Mouse (Mus musculus) liver, embryonic 14.5 days (tissue): ENCODE measurements around the gene Chmp3. TPM values are rescaled to one million over a fixed set of nuclear protein-coding genes. Genes with fewer than 3 reads are reported as not detected.

Source experiments
- ATAC-seq: fragments of 200-750 bp; cut with Nextera tagmentation; 2 replicates; pipeline ENCODE4 v1.8.0; 2017; ENCODE audit warnings: moderate number of reproducible peaks, mild to moderate bottlenecking, moderate library complexity; ENCODE audit not compliant: insufficient read depth
- DNase-seq, 3 experiments: peaks; one replicate each; pipeline ENCODE4 v3.0.0-alpha.2; 2012 to 2013; ENCODE audit warnings: low read depth in 3 of 3, low spot score in 3 of 3
- H3K27ac ChIP-seq: fragments of 300-500 bp; sonication (generic); 2 replicates; pipeline ENCODE4 v1.5.1; 2014; ENCODE audit warnings: moderate library complexity, mild to moderate bottlenecking, control low read depth, inconsistent platforms
- H3K27me3 ChIP-seq: fragments of 300-500 bp; sonication (generic); 2 replicates; pipeline ENCODE4 v1.6.1; 2014; ENCODE audit warnings: mild to moderate bottlenecking, low read length, moderate library complexity; ENCODE audit not compliant: control insufficient read depth, insufficient read depth
- H3K36me3 ChIP-seq: fragments of 300-500 bp; sonication (generic); replicated peaks from 2 replicates; pipeline ENCODE4 v1.6.1; 2014; ENCODE audit warnings: low read depth; ENCODE audit not compliant: control insufficient read depth, insufficient read depth
- H3K4me1 ChIP-seq, 2 experiments: fragments of 200-500 bp in 1 of 2; fragments of 300-500 bp in 1 of 2; sonication (generic) in 1 of 2; replicated peaks; 2 replicates each; pipeline ENCODE4 v1.6.1; 2012 to 2014; ENCODE audit warnings: antibody characterized with exemption in 1 of 2, inconsistent platforms in 1 of 2, low read length in 1 of 2; ENCODE audit not compliant: control insufficient read depth in 2 of 2, insufficient read depth in 2 of 2
- H3K4me2 ChIP-seq: fragments of 300-500 bp; sonication (generic); 2 replicates; pipeline ENCODE4 v1.6.1; 2014; ENCODE audit warnings: low read depth, mild to moderate bottlenecking, control low read depth, moderate library complexity
- H3K4me3 ChIP-seq, 2 experiments: fragments of 200-500 bp in 1 of 2; fragments of 300-500 bp in 1 of 2; sonication (generic) in 1 of 2; 2 replicates each; pipeline ENCODE4 v1.5.1; 2012 to 2014; ENCODE audit warnings: low read depth in 2 of 2, low read length in 2 of 2, mild to moderate bottlenecking in 2 of 2, control low read depth in 1 of 2, inconsistent platforms in 1 of 2, moderate library complexity in 1 of 2; ENCODE audit not compliant: insufficient read depth in 1 of 2
- H3K9ac ChIP-seq: fragments of 300-500 bp; sonication (generic); replicated peaks from 2 replicates; pipeline ENCODE4 v1.6.1; 2014; ENCODE audit warnings: mild to moderate bottlenecking, control low read depth, moderate library complexity
- H3K9me3 ChIP-seq: fragments of 300-500 bp; sonication (generic); 2 replicates; pipeline ENCODE4 v1.6.1; 2016; ENCODE audit warnings: low read length, mixed read lengths; ENCODE audit not compliant: control insufficient read depth
- CTCF ChIP-seq: IDR thresholded peaks from 2 replicates; pipeline ENCODE4 v1.5.1; 2016; ENCODE audit warnings: antibody characterized with exemption, low read depth, control low read depth
- EP300 ChIP-seq: IDR thresholded peaks from 2 replicates; pipeline ENCODE4 v1.6.1; 2016; ENCODE audit warnings: antibody characterized with exemption, low read depth
- WGBS: fragments of 180-500 bp; shearing (Covaris S2); extraction: QIAGEN DNeasy Blood & Tissue Kit; methylation state at CpG from one replicate; pipeline ENCODE4 v1.1.7; 2014; ENCODE audit not compliant: insufficient replicate concordance; 5-methylcytosine and 5-hydroxymethylcytosine counted together
- polyA plus RNA-seq, 2 experiments: library from polyadenylated mRNA; depleted of rRNA in 1 of 2; stranded (reverse) in 1 of 2; unstranded in 1 of 2; fragments of >200 nt; fragmentation: Nextera tagmentation in 1 of 2; extraction: Ambion mirVana in 1 of 2; gene quantifications; 2 replicates each; pipeline versions ENCODE4 v1.2.1 to v1.2.3; 2012 to 2014

Gene Chmp3
- polyA plus RNA-seq, 2 experiments = 21.9 to 34.3 TPM

GRCm38 (mm10) chr6:71504091-71504490, 39.5 kb upstream of the Chmp3 start:
- Histone ChIP-seq H3K27ac (no peak overlapping the region), H3K4me2 (no peak overlapping the region), H3K36me3 (peaks cover 4% of the 10 kb centered on the region; the same call in 1 of the 2 replicates), H3K9me3 (no peaks in the 10 kb centered on the region), H3K4me3 (no peak overlapping the region), H3K4me1 (no peaks in the 10 kb centered on the region), H3K27me3 (no peaks in the 10 kb centered on the region), H3K9ac (no peak overlapping the region)
- TF ChIP-seq CTCF = no peak
- TF ChIP-seq EP300 = no peak
- DNase-seq (no peak), ATAC-seq (no peak)
- 61% methylated on average over 4 of the region's 4 CpGs for WGBS

- Histone ChIP-seq H3K27ac (no peak overlapping the region), H3K9ac (no peak overlapping the region), H3K9me3 (no peaks in the 10 kb centered on the region), H3K36me3 (peaks cover 1% of the 10 kb centered on the region; the same call in 1 of the 2 replicates), H3K4me2 (no peak overlapping the region), H3K4me1 (no peaks in the 10 kb centered on the region), H3K4me3 (no peak overlapping the region), H3K27me3 (no peaks in the 10 kb centered on the region)
- 59% methylated on average over 2 of the region's 2 CpGs for WGBS
- DNase-seq (no peak), ATAC-seq (no peak)
- no peak for TF ChIP-seq EP300
Observed at GRCm38 (mm10) chr6:71505671-71506070, 37.9 kb upstream of the Chmp3 start.

DNA sequence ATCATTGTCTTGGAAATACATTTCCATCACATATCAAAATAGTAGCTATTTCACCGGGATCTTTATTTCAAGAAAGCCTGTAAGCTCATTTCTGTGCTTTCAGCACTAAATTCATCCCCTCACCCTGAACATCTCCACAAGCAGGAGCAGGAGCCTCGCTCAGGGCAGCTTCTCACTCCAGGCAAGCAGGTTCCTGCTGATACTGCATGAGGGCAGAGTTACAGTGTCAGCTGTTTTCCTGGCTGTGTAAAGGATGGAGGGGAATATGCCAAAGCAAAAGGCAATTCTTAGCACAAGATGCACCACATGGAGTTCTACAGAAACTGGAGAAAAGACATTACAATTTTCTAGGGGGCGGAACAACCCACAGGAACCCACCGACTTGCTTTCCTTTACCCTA, 24.1 kb upstream of the Chmp3 start:
- WGBS = 66% methylated on average over 4 of the region's 4 CpGs
- H3K36me3 ChIP-seq = no peaks in the 10 kb centered on the region
- DNase-seq (no peak), ATAC-seq (no peak)
- no peaks in the 10 kb centered on the region for H3K27me3 ChIP-seq
- H3K4me3 ChIP-seq = no peak overlapping the region
- H3K9ac ChIP-seq = no peak overlapping the region
- H3K9me3 ChIP-seq = no peaks in the 10 kb centered on the region
- no peak overlapping the region for H3K27ac ChIP-seq
- H3K4me2 ChIP-seq = no peak overlapping the region
- no peak for TF ChIP-seq EP300
- no peak for TF ChIP-seq CTCF
- no peaks in the 10 kb centered on the region for H3K4me1 ChIP-seq

GRCm38 (mm10) chr6:71525556-71525955, 18.0 kb upstream of the Chmp3 start:
- Histone ChIP-seq H3K4me3 (no peak overlapping the region), H3K4me2 (no peak overlapping the region), H3K4me1 (no peaks in the 10 kb centered on the region), H3K27me3 (no peaks in the 10 kb centered on the region), H3K9ac (no peak overlapping the region), H3K36me3 (no peaks in the 10 kb centered on the region), H3K27ac (no peak overlapping the region), H3K9me3 (no peaks in the 10 kb centered on the region)
- ATAC-seq (no peak), DNase-seq (no peak)
- TF ChIP-seq CTCF (no peak), EP300 (no peak)
- WGBS = 40% methylated on average over 3 of the region's 3 CpGs

- TF ChIP-seq CTCF (no peak), EP300 (no peak)
- H3K27ac ChIP-seq = no peak overlapping the region
- H3K9ac ChIP-seq = no peak overlapping the region
- H3K36me3 ChIP-seq = no peaks in the 10 kb centered on the region
- H3K9me3 ChIP-seq = no peaks in the 10 kb centered on the region
- H3K4me1 ChIP-seq = no peaks in the 10 kb centered on the region
- WGBS = 69% methylated on average over 10 of the region's 10 CpGs
- no peak for ATAC-seq
- no peak for DNase-seq
- no peaks in the 10 kb centered on the region for H3K27me3 ChIP-seq
- no peak overlapping the region for H3K4me3 ChIP-seq
- H3K4me2 ChIP-seq = no peak overlapping the region
Observed at GRCm38 (mm10) chr6:71527056-71527455, 16.5 kb upstream of the Chmp3 start.

DNA sequence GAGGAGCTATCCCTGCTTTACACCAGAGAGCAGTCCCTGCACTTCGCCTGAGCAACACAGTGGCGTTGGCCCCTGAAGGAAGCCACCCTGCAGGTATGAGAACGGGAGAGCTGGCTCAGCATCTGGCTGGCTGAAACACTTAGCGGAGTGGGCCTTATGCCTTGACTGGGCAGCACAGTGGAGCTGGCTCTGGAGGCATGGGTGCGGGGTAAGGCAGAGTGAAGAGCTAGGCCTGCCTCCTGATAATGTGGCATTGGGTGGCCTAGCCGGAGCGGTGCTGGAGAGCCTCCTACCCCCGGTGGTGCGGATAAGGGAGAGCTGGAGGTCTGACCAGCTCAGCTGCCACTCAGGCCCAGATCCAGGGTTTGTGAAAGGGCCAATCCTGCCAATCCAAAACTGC, 15.8 kb upstream of the Chmp3 start:
- no peak for ATAC-seq
- no peaks in the 10 kb centered on the region for H3K36me3 ChIP-seq

More for the DNA sequence above, 15.8 kb upstream of the Chmp3 start:
- no peak overlapping the region for H3K4me3 ChIP-seq
- no peak for DNase-seq
- no peak overlapping the region for H3K9ac ChIP-seq
- no peaks in the 10 kb centered on the region for H3K9me3 ChIP-seq
- no peak overlapping the region for H3K27ac ChIP-seq
- H3K4me1 ChIP-seq = no peaks in the 10 kb centered on the region
- no peak overlapping the region for H3K4me2 ChIP-seq
- no peak for TF ChIP-seq EP300
- TF ChIP-seq CTCF = no peak
- WGBS = 79% methylated on average over 9 of the region's 9 CpGs
- H3K27me3 ChIP-seq = no peaks in the 10 kb centered on the region
